Mouse (Mus musculus): ENCODE data around the gene Arhgap27. TPM values are rescaled to one million over a fixed set of nuclear protein-coding genes. Genes with fewer than 3 reads are reported as not detected.

Gene Arhgap27
- polyA plus RNA-seq, 2 experiments from 2014 or later, result 21.4 to 36.6 TPM

DNA sequence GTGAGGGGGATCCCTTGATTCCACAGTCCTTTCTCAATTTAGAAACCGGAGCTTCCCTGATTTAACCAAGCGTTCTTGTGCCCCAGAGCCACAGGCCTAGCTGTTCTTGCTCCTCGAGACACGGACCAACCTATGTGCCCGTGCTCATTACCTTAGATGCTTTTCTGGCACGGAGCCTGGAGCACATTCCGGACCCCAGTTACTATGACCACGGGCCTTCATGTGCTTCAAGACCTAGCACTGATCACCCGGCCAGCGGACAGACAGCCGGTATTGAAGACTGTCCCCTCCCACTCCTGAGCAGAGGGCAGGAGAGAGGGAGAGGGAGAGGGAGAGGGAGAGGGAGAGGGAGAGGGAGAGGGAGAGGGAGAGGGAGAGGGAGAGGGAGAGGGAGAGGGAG, 8.2 kb downstream of the Arhgap27 start:
- no peak for ATAC-seq

DNA sequence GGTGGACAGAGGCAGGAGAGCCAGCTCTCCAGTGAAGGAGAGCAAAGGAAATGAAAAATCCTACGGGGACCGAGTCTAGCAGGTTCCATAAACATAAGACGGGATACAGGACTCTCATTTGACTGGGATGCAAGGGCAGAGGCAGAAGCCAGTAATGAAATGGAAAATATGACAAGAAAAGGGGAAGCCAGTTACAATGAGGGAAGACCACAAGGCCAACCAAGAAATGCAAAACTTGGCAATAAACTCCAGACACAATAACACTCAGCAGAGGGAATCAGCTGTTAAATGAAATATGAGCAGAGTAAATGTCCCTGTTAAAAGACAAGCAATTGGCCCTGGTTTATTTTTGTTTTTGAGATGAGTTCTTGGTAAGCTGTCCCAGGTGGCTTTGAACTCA, 9.5 kb downstream of the Arhgap27 start:
- ATAC-seq, result no peak

DNA sequence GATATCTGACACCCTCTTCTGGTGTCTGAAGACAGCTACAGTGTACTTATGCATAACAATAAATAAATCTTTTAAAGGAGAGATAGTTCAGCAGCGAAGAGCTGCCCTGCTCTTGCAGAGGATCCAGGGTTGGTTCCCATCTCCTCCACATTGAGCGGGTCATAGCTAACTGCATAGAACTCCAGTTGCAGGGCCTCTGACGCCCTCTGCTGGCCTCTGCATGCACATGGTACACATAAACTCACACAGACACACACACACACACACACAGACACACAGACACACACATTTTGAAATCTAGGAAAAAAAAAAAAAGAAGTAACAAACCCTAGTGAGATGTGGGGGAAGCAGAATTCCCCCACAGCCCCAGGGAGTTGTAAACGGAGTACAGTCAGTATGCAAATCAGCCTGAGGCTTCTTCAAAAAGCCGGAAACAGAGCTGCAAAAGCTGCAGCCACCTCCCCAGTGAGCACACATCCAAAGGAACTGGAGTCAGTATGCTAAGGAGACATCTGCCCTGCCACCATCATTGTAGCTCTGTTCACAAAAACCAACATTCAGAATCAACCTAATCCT, 11.2 kb downstream of the Arhgap27 start:
- ATAC-seq, result no peak

DNA sequence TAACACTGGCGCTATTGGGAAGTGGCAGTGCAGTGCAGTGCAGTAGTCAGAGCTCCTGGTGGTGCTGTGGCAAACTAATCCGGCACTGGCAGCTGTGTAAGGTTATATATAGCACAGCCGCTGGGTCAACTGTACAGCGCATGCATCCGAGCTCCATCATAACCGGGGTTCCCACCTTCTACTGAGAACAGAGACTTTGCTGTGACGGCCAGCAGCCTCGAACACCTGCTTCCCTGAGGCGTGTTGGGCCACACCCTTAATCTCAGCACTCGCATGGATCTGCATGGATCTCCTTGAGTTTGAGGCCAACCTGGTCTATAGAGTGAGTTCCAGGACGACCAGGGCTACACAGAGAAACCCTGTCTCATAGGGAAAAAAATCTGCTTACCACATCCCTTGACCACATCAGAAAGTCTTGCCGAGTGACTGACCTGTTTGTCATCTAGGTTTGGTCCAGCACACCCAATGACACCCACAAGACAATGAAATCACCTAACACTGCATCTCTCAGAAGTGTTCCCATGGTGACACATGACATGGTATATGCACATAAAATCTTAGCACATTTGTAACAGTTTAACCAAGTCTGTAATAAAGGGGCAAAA, 12.7 kb downstream of the Arhgap27 start:
- no peak for ATAC-seq

DNA sequence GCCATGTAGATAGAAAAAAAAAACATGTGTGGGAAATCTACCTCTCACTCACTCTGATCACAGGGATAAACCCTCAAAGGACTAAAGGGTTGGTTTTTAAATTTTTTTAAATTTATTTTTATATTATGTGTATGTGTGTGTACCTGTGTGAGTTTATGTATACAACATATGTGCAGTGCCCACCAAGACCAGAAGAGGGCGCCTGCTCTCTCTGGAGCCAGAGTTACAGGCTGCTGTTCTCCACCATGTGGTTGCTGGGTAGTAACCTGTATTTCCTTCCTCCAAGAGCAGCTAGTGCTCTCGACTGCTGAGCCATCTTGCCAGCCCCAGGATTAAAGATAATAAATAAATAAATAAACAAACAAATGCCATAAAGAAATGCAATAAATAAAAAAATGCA, 13.8 kb downstream of the Arhgap27 start:
- ATAC-seq, result no peak

DNA sequence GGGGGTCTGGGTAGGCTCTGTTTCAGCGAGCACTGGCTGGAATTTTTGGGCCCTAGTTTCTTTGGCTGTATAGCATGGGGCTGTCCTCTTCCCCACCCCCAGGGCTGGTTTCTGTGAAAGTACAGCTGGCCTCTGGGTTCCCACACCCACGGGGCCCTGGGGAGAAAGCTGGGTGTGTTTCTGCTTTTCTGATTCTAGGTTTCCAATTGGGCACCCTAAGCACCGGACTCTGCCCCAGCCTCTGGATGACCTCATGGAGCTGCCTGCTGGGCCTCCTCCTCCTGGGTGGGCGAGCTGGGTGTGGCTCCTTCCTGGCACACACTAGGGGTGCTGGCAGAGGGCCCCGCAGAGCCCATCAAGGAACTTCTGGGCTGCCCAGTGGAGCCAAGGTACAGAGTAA, 16.8 kb downstream of the Arhgap27 start:
- ATAC-seq, result no peak

DNA sequence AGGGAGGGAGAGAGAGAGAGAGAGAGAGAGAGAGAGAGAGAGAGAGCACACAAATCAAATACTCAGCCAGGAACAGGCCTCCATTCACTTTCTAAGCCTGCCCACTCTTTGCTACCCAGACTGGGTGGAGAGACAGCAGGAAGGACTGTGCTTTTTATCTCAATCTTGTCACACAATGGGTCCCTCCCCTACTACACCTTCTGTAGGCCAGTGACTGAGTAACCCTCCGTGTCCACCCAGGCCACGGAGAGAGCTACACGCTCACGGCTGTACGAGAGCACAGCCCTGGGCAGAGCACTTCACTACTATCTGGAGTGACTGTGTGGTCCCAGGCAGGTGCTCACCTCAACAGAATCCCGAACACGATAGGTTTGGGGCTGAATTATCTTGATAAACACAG, 17.3 kb downstream of the Arhgap27 start:
- peak; percentile 25 for ATAC-seq

DNA sequence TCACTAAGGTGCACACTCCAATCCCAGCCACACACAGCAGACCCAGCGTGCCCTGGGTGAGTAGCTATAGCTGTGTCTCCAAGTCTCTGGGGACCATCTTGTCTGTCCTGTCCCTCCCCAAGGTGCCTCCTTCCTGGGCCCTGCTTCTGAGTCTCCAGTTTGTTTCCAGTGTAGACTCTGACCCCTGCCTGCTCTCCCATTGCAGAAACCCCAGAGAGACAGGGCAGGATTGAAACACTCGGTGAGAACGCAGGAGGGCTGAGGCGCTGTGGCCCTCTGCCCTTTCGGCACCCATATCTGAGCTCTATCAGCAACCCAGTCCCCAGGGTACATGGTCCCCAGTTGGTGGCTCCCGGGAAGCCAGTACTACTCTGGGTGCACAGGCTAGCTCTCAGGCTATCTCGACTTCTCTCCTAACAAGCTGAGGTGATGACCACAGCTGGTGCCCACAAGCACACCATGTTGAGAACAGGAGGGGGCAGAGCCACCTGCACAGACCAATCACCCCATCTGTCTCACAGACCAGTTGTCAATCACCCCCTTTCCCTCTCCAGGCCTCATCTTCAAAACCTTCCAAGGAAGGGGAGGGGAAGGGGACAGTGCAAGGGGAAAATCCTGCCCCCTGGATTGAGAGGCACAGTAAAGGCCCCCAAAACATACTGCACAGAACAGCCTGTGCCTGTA, 17.9 kb downstream of the Arhgap27 start:
- ATAC-seq, result no peak

DNA sequence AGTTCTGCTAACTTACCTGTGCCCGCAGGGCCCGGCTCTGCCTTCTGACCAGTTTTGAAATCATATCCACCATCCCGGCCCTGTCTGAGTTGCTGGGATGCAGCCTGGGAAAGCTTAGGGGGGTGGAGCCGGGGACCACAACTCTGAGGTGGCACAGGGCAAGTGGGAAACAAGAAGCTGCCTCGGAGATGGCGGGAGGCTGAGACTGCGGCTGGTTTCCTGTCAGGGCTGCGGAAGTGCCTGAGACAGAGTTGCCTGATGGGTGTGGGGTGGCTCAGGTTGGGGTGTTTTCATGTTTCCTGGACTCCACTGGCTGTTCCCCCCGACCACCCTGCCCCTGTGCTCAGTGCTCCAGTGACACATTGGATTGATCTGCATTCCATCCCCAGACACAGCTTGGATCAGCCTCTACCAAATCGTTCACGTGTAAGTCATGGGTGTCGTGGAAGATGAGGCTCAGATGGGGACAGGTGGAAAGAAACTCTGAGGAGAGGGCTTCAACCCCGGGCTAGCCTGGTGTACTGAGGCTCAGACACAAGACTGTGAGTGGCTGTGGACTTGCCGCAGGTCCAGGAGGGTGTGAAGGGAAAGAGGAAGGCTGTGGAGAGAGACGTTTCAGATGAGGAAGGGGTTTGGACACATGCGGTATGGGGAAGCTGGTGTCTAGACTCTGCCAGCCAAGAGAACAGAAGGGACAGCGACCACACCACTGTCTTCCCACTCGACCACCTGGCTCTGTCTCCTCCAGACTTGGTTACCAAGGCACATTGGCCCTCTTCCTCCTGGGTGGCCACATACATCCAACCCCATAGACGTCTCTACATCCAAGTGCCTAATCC, 18.8 kb downstream of the Arhgap27 start:
- ATAC-seq, result peak; percentile 88

DNA sequence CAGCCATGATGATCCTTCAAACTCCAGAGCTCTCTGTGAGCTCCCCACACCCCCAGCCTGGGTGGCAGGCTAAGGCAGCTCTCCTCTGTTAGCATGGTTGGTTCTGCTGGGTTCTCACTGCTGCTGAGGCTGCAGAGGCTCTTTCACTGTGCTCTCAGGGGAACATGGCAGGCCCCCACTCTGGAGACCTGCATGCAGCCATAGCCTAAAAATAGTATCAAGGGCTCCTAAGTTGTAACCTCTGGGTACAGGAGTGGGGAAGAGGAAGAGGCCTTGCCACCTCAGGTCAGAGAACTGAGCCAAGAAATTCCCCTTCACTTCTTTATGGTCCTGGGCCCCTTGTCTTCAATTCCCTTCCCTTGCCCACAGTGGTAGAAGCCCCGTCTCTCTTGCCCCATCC, 19.6 kb downstream of the Arhgap27 start:
- peak; percentile 6 for ATAC-seq

DNA sequence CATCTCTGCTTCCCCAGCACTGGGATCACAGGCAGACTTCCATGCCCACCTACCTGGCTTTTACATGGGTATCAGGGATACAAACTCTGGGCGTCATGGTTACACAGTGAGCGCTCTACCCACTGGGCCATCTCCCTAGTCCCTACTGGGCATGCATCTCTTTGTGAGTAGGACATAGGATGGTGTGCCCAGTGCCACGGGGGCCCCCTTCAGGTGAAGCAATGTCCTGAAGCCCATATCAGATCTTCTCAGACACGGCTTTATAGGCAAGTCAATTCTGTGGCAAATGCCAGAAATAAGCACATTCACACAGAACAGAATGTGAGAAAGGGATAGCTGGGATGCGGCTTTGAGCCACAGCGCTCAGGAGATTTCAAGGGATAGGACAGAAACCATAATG, 20.4 kb downstream of the Arhgap27 start:
- ATAC-seq, result no peak

DNA sequence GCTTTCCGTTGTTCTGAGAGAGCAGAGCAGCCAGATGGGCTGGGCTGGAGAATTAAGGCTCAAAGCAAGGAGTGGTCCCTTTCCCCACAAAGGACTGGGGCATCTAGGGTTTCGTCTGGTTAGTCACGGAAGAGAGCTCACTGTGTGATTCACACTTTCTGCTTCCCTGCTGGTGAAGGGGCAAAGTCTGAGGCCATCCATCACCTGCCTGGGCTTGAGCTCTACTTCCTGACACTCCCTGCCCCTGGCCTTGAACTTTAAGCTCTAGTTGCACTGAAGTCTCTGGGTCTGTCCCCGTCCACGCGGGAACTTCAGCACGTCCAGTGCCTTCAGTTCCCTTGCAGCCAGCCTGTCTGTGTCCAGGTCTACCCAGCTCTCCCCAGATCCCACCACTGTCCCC, 22.8 kb downstream of the Arhgap27 start:
- no peak for ATAC-seq

DNA sequence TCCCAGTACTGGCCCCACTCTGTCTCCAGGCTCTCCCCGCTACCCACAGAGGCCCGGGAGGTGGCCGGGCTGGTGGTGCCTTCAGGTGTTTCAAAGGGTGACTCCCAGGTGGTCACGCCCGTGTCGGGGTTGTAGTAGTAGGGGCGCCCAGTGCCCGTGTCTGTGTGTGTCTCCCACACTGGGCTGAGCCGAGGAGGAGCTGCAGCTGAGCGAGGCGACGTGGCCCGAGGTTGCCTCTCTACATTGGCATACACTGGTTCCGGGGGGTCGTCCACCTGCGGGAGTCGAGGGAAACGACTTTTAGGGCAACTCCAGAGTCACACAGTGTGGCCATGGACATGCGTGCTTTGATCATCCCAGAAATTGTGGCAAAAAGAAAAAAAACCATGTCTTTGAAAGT, 23.4 kb downstream of the Arhgap27 start:
- no peak for ATAC-seq

DNA sequence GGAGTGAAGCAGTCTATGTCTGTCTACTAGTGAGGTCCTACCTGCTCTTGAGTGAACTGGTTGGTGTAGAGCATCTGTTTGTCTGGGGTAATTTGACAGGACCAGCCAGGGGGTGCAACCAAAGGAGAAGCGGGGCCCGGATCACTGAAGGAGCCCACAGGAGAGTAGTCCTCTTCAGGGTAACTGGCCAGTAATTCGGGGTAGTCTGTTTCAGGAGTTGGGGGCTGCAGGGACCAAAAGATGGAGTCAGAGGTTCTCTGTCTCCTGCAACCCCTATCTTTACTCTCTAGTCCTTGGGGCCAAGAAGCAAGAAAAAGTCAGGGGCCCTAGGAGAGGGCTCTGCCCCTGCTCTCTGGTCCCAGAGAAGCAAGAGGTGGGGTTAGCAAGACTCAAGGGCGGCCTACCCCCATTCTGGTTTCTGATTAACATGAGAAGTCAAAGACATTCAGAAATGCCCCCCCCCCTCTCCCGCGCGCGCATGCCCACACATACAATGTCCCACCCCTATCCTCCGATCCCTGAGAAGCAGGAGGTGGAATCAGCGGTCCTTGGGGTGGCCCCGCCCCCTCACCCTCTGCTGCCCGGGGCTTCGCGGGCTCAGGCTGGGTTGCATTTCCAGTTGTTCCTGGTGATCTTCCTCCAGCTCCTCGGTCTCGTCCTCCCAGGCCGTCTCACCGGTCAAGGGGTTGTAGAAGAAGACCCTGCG, 23.9 kb downstream of the Arhgap27 start:
- no peak for ATAC-seq

DNA sequence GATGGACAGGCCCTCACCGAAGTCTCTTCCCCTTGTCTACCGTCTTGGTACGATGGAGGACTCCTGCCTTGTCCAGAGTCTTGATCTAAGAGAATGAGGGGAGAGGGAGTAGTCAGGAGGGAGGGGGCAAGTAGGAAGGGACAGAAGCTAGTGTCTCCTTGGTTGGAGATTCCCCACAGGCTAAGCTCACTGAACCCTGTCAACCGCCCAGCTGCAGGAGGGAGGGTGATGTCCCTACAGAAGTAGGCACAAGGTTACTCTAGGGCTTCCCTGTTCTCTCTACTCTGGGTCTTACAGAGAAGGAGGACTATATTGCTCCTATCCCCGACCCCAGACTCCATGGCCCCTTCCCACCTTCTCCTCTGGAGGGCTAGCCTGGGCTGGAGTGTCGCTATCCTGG, 24.8 kb downstream of the Arhgap27 start:
- no peak for ATAC-seq

DNA sequence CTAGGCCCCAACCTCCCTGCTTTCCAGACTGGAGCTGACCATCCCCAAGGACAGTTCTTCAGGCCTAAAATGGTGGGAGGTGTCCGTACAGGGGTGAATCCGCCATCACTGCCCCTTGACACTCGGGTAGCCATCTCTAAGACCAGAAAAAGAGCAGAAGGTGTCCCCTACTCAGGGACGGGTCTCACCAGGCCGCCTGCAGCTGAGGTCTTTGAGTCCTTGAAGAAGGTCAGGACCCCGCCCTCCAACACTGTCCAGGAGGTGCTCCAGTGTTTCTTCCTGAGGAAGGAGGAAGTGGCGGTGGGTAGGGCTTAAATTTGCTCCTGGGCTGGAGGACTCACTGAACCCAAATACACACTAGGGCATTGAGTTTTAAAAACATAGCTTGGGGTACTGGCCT, 25.4 kb downstream of the Arhgap27 start:
- ATAC-seq, result no peak

DNA sequence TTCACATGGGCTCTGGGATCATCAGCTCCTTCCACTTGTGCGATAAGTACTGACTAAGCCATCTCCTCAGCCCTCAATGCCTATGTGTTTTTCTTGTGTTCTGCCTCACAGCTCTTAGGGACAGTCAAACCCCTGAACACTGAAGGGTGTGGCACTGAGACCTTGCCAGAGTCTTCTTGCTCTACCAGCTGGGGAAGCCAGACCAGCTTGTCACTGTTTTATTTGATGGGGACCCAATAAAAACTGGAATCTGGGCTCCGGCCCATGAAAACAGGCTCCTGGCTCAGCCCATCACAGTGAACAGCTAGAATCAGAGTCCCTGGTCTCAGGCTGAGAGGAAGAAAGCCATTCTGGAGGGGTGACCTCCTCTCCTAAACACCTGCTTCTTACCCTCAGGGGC, 26.3 kb downstream of the Arhgap27 start:
- ATAC-seq, result no peak

DNA sequence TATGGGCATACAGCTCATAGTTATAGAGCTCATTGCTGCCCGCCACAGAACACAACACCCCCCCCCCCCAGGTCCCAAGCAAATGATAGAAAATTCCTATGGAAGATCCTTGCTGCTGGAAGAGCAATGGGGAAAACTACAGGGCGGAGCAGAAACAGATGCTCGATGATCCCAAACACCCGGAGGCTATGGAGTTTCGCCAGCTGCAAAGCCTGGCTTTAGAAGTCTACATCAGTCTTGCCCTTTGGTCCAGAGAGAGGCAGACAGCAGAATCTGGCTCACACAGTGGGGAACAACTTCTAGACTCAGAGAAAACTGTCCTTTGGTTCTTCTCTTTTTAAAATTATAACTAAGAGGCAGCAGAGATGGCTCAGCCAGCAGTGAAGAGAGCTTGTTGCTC, 27.9 kb downstream of the Arhgap27 start:
- ATAC-seq, result no peak

DNA sequence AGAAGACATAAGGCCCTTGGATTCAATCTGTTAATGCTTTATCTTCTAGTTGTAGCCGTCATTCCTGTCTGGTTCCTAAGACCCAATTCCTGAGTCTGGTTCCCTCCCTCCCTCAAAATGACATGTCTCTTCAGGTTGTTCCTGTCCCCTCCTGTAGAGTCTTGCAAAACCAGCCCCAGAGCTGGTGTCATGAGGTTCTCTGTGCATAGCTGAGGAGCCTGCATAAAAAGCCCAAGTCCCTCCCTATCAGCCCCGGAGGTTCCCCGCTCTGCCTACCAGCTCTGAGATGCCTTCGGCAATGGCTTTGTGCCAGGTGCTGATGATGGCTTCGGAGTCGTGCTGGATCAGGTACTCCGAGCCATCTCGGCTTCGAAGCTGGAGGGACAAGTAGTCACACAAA, 28.6 kb downstream of the Arhgap27 start:
- no peak for ATAC-seq

DNA sequence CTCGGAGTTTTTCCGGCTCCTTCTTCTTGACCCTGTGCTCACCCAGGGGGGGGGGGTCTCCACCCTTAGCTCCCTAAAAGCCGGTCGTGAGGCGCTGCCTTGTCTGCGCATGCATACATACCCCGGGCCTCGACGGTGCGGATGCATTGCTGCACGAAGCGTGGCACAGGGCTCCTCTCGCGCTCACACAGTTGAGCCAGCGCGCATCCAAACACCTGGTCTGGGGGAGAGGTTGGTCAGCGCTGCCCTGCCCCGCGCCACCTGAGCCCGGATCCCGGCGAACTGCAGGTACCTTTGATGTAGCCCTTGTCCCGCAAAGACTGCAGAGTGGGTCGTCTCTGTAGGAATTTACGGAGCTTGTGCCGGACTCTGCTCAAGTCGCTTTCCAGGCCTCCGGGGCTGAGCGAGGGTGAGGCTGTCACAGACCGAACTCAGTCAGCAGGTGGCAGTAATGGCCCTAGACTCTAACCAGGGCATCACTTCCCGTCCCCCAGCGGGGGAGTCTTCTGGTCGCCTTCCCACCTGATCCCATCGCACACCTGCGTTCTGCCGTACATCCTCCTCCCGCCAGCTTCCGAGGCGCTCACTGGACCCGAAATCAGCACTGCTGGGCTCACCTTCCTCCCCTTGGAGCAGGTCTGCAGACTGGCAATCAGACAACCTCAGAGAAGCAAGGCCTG, 29.6 kb downstream of the Arhgap27 start:
- no peak for ATAC-seq

DNA sequence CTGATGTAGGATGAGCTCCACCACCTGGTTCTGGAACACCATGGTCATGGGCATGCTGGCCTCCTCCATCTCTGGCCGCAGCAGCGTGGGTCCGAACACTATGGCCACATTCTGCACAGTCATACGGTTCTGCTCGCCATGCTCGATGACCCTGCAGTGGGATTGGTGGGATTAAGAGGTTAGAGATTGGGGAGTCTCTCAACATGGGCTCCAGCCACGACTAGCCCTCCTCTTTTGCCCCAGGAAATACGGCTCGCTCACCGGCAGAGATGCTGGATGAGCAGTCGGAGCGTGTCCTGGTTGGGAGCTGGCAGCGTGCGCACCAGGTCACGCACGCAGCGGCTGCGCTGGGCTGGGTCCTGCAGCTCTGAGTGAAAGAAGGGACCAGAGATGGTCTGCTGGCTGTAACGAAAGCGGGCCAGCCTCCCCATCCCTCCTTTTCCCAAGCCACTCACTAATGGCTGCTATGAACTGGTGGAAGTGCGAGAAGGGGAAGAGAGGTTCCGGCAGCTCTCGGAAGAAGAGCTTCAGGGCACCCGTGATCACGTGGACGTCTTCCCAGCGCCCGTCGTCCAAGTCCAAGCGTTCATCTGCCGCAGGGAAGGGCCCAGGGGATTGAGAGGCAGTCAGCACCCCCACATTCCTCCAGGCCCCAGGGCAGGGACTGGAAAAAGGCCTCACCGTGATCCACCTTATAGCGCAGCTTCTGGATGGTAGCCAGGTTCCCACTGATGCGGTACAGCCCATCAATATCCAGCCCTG, 30.4 kb downstream of the Arhgap27 start:
- ATAC-seq, result no peak
